Mouse (Mus musculus) midbrain, embryonic 16.5 days (tissue): ENCODE measurements around the gene Tacr2. TPM values are rescaled to one million over a fixed set of nuclear protein-coding genes. Genes with fewer than 3 reads are reported as not detected.

ENCODE experiments used
- ATAC-seq: fragments of 200-750 bp; cut with Nextera tagmentation; 2 replicates; pipeline ENCODE4 v1.8.0; 2017; ENCODE audit warnings: moderate TSS enrichment
- H3K27ac ChIP-seq: fragments of 300-500 bp; sonication (generic); 2 replicates; pipeline ENCODE4 v1.5.1; 2014; ENCODE audit warnings: mild to moderate bottlenecking, low read length, mixed read lengths
- H3K27me3 ChIP-seq: fragments of 300-500 bp; sonication (generic); 2 replicates; pipeline ENCODE4 v1.6.1; 2014; ENCODE audit warnings: low read depth, low read length, mixed read lengths; ENCODE audit not compliant: control insufficient read depth, insufficient read depth
- H3K36me3 ChIP-seq: fragments of 300-500 bp; sonication (generic); 2 replicates; pipeline ENCODE4 v1.6.1; 2014; ENCODE audit warnings: mild to moderate bottlenecking, low read length, moderate library complexity, mixed read lengths; ENCODE audit not compliant: control insufficient read depth, insufficient read depth
- H3K4me1 ChIP-seq: fragments of 300-500 bp; sonication (generic); 2 replicates; pipeline ENCODE4 v1.6.1; 2014; ENCODE audit warnings: mild to moderate bottlenecking, low read length, mixed read lengths; ENCODE audit not compliant: control insufficient read depth, insufficient read depth
- H3K4me2 ChIP-seq: fragments of 300-500 bp; sonication (generic); 2 replicates; pipeline ENCODE4 v1.6.1; 2014; ENCODE audit warnings: mild to moderate bottlenecking, low read length, mixed read lengths
- H3K4me3 ChIP-seq: fragments of 300-500 bp; sonication (generic); 2 replicates; pipeline ENCODE4 v1.5.1; 2014; ENCODE audit warnings: low read depth, mild to moderate bottlenecking, low read length, moderate library complexity, mixed read lengths
- H3K9ac ChIP-seq: fragments of 300-500 bp; sonication (generic); 2 replicates; pipeline ENCODE4 v1.6.1; 2014; ENCODE audit warnings: low read depth, low read length, mixed read lengths
- H3K9me3 ChIP-seq: fragments of 300-500 bp; sonication (generic); replicated peaks from 2 replicates; pipeline ENCODE4 v1.6.1; 2014; ENCODE audit warnings: mild to moderate bottlenecking, low read length, mixed read lengths; ENCODE audit not compliant: control insufficient read depth, poor library complexity, severe bottlenecking
- WGBS: fragments of 180-500 bp; shearing (Covaris S2); extraction: QIAGEN DNeasy Blood & Tissue Kit; methylation state at CpG from one replicate; pipeline ENCODE4 v1.1.7; 2014; 5-methylcytosine and 5-hydroxymethylcytosine counted together
- polyA plus RNA-seq: library from polyadenylated mRNA; unstranded; fragments of >200 nt; fragmentation: Nextera tagmentation; extraction: Ambion mirVana; gene quantifications from 2 replicates; pipeline ENCODE4 v1.2.1, GENCODE M21; 2015

Tacr2 gene
- polyA plus RNA-seq, 1 experiment from 2014 or later, result not detected

- ATAC-seq, result no peak
- Histone ChIP-seq H3K27me3 (no peaks in the 10 kb centered on the region), H3K36me3 (no peaks in the 10 kb centered on the region), H3K4me3 (no peak overlapping the region), H3K4me2 (no peak overlapping the region; the same call in 1 of the 2 replicates), H3K9me3 (no peaks in the 10 kb centered on the region), H3K27ac (no peak overlapping the region), H3K4me1 (peaks cover 5% of the 10 kb centered on the region), H3K9ac (no peak overlapping the region)
- WGBS, result 83% methylated on average over 3 of the region's 3 CpGs
Observed at GRCm38 (mm10) chr10:62231811-62232210, 20.4 kb upstream of the Tacr2 start.

- no peaks in the 10 kb centered on the region for H3K27me3 ChIP-seq
- H3K36me3 ChIP-seq, result no peaks in the 10 kb centered on the region
- H3K27ac ChIP-seq, result no peak overlapping the region
- no peak overlapping the region for H3K4me2 ChIP-seq
- H3K4me3 ChIP-seq, result no peak overlapping the region
- no peaks in the 10 kb centered on the region for H3K4me1 ChIP-seq
- ATAC-seq, result no peak
- WGBS, result 88% methylated on average over 6 of the region's 6 CpGs
- no peak overlapping the region for H3K9ac ChIP-seq
- no peaks in the 10 kb centered on the region for H3K9me3 ChIP-seq
Observed at GRCm38 (mm10) chr10:62236165-62236564, 16.1 kb upstream of the Tacr2 start.

GRCm38 (mm10) chr10:62237205-62237604 lies 15.0 kb upstream of the Tacr2 start:
- H3K36me3 ChIP-seq, result no peaks in the 10 kb centered on the region
- no peak for ATAC-seq
- WGBS, result 85% methylated on average over 10 of the region's 10 CpGs

GRCm38 (mm10) chr10:62238688-62239087 lies 13.6 kb upstream of the Tacr2 start:
- H3K27me3 ChIP-seq, result no peaks in the 10 kb centered on the region
- no peak overlapping the region for H3K9ac ChIP-seq
- ATAC-seq, result no peak
- no peak overlapping the region for H3K27ac ChIP-seq
- no peaks in the 10 kb centered on the region for H3K4me1 ChIP-seq
- WGBS, result 92% methylated on average over 3 of the region's 3 CpGs
- H3K4me3 ChIP-seq, result no peak overlapping the region
- no peak overlapping the region for H3K4me2 ChIP-seq
- H3K9me3 ChIP-seq, result no peaks in the 10 kb centered on the region
- H3K36me3 ChIP-seq, result no peaks in the 10 kb centered on the region

More at GRCm38 (mm10) chr10:62237205-62237604, 15.0 kb upstream of the Tacr2 start:
- Histone ChIP-seq H3K9me3 (no peaks in the 10 kb centered on the region), H3K4me1 (no peaks in the 10 kb centered on the region), H3K27me3 (no peaks in the 10 kb centered on the region), H3K4me2 (no peak overlapping the region), H3K27ac (no peak overlapping the region), H3K9ac (no peak overlapping the region), H3K4me3 (no peak overlapping the region)

- no peaks in the 10 kb centered on the region for H3K9me3 ChIP-seq
- no peak overlapping the region for H3K4me3 ChIP-seq
- WGBS, result 52% methylated on average over 6 of the region's 6 CpGs
- no peak for ATAC-seq
- H3K9ac ChIP-seq, result no peak overlapping the region
- no peak overlapping the region for H3K4me2 ChIP-seq
- H3K4me1 ChIP-seq, result no peaks in the 10 kb centered on the region
- no peaks in the 10 kb centered on the region for H3K27me3 ChIP-seq
- no peak overlapping the region for H3K27ac ChIP-seq
- no peaks in the 10 kb centered on the region for H3K36me3 ChIP-seq
Observed at GRCm38 (mm10) chr10:62239270-62239669, 13.0 kb upstream of the Tacr2 start.

GRCm38 (mm10) chr10:62242358-62242757 lies 9.9 kb upstream of the Tacr2 start:
- Histone ChIP-seq H3K9me3 (no peaks in the 10 kb centered on the region), H3K27ac (no peak overlapping the region), H3K4me3 (no peak overlapping the region), H3K9ac (no peak overlapping the region), H3K27me3 (no peaks in the 10 kb centered on the region), H3K4me2 (no peak overlapping the region), H3K36me3 (no peaks in the 10 kb centered on the region), H3K4me1 (no peaks in the 10 kb centered on the region)
- WGBS, result 79% methylated on average over 10 of the region's 10 CpGs
- ATAC-seq, result no peak

- 53% methylated on average over 11 of the region's 13 CpGs for WGBS
- Histone ChIP-seq H3K4me1 (no peaks in the 10 kb centered on the region), H3K4me2 (no peak overlapping the region), H3K9ac (no peak overlapping the region), H3K36me3 (no peaks in the 10 kb centered on the region), H3K9me3 (no peaks in the 10 kb centered on the region), H3K27ac (no peak overlapping the region), H3K4me3 (no peak overlapping the region), H3K27me3 (no peaks in the 10 kb centered on the region)
- ATAC-seq, result no peak
Observed at GRCm38 (mm10) chr10:62242896-62243295, 9.3 kb upstream of the Tacr2 start.

- no peak overlapping the region for H3K4me2 ChIP-seq
- no peak for ATAC-seq
- no peak overlapping the region for H3K9ac ChIP-seq
- H3K27me3 ChIP-seq, result no peaks in the 10 kb centered on the region
- no peaks in the 10 kb centered on the region for H3K9me3 ChIP-seq
- no peaks in the 10 kb centered on the region for H3K4me1 ChIP-seq
- 92% methylated on average over 9 of the region's 9 CpGs for WGBS
- H3K27ac ChIP-seq, result no peak overlapping the region
- no peak overlapping the region for H3K4me3 ChIP-seq
- H3K36me3 ChIP-seq, result no peaks in the 10 kb centered on the region
Observed at GRCm38 (mm10) chr10:62244067-62244466, 8.2 kb upstream of the Tacr2 start.

GRCm38 (mm10) chr10:62247156-62247555 lies 5.1 kb upstream of the Tacr2 start:
- WGBS, result 64% methylated on average over 3 of the region's 3 CpGs
- ATAC-seq, result no peak
- Histone ChIP-seq H3K9ac (no peak overlapping the region), H3K4me2 (no peak overlapping the region), H3K27ac (no peak overlapping the region), H3K36me3 (no peaks in the 10 kb centered on the region), H3K4me1 (no peaks in the 10 kb centered on the region), H3K9me3 (no peaks in the 10 kb centered on the region), H3K4me3 (no peak overlapping the region), H3K27me3 (no peaks in the 10 kb centered on the region)

GRCm38 (mm10) chr10:62247815-62248214 lies 4.4 kb upstream of the Tacr2 start:
- no peak overlapping the region for H3K4me2 ChIP-seq
- no peaks in the 10 kb centered on the region for H3K4me1 ChIP-seq
- no peaks in the 10 kb centered on the region for H3K27me3 ChIP-seq
- H3K4me3 ChIP-seq, result no peak overlapping the region
- no peaks in the 10 kb centered on the region for H3K9me3 ChIP-seq
- no peak overlapping the region for H3K9ac ChIP-seq
- H3K27ac ChIP-seq, result no peak overlapping the region
- no peaks in the 10 kb centered on the region for H3K36me3 ChIP-seq
- WGBS, result 56% methylated on average over 8 of the region's 8 CpGs
- ATAC-seq, result no peak
